Mouse (Mus musculus) adrenal gland, postnatal 4 days (tissue): ENCODE data around the gene Mapk1ip1. TPM values are rescaled to one million over a fixed set of nuclear protein-coding genes. Genes with fewer than 3 reads are reported as not detected.
A peak's percentile ranks its signal among the peaks of the same experiment; 100 is the strongest.

Experiments
- DNase-seq, 2 experiments: peaks; one replicate each; pipeline ENCODE4 v3.0.0; 2021 to 2022; ENCODE audit warnings: low spot score in 2 of 2, mixed read lengths in 2 of 2
- long read RNA-seq, 2 experiments: library from polyadenylated mRNA; stranded (forward); transcript quantifications; one replicate each; pipeline ENCODE4 v2.0.0; 2021
- total RNA-seq, 2 experiments: library from RNA; stranded (reverse); gene quantifications; 2 replicates each; pipeline ENCODE4 v1.2.3; 2021

Gene Mapk1ip1
- 10 to 100 TPM; 25.7 to 26.2 TPM for total RNA-seq
- long read RNA-seq, experiment 1, transcript Mapk1ip1-201 (2 exons, 1,502 nt): major isoform, 12 of 19 reads
- long read RNA-seq, experiment 1, partial matches to known transcripts: 0 of 19 reads
- long read RNA-seq, experiment 1, other reads (novel, unspliced or antisense): 6 of 19 reads
- long read RNA-seq, experiment 2, transcript Mapk1ip1-201 (2 exons, 1,502 nt): major isoform, 18 of 24 reads
- long read RNA-seq, experiment 2, partial matches to known transcripts: 0 of 24 reads
- long read RNA-seq, experiment 2, other reads (novel, unspliced or antisense): 6 of 24 reads

DNA sequence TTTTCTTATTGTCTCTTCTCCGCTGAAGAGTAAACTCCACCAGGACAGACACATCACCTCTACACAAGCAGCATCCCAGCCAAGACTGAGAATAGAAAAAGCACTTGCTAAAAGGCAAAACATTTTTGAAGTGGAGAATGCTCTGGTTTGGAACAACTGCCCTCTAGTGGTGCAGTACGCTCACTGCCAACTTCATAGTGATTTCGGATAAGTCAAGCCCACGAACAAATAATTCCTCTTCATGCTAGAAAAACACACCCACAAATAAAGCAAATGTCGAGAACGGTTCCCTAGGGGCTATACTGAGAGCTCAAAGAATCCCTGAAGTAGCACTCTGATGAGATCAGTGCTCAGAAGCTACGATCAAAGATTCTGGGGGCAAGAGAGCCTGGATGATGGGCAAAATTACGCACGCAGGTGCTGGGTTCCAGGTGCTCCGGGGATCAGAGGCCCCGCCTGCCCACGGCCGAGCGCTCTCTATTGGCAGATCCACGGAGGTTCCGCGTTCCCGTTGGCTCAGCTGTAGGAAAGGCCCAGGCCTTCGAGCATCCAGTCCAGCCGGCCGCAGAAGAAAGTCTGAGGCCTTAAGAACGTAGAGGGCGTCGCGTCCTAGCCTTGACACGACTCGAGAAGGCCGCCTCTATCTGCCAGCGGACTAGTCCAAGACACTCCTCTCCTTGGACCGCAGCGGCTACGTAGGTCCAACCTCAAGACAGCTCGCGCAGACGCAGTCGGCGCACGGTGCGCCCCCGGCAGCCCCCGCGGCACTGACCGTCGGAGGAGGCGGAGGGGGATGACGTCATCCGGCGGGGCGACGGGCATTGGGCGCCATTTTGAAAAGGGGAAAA lies at the start of gene Mapk1ip1, which contains the start of gene Ppp2r2d:
Gene Mapk1ip1 (minus strand): TSS at position 730 of the 848 bp plus-strand sequence.
Gene Ppp2r2d (plus strand): TSS at position 536 of the 848 bp plus-strand sequence.
- DNase-seq: peak; percentile 90 to 94

DNA sequence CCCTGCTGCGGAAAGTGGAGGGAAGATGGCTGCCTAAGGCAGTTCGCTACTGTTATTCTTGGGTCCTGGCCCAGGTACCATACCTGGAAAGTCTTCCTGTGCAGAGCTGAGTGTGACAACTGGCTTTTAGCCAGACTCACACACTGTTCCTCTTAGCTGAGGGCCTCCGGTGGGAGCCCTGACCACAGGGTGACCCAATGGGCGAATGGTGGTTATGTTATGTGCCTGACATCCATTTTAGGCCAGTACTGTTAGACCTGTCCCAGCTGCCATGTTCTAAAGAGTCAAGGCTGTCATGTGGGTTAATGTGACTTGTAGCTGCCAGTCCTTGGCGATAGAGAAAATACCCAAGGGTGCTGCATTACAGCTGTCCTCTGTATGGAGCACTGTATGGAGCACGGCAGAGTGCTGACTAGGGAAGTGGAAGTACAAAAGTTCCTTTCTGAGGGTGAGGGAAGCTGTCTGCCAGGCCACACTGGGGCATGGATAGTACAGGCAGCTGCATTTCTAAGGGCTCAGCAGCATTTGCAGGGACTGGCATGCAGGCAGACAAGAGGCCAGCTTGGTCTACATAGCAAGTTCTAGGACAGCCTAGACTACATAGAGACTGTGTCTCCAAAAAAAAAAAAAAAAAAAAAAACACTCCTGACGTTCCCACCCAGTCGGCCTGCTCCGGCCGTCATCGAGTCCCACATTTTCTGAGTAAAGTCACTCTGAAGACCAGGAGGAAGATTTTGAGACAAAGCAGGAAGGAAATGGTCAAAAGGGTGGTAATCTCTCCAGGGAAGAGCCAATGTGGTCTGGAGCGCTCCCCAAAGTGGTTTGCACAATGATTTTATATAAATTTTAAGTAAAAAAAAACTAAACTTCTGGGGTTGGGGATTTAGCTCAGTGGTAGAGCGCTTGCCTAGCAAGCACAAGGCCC lies 39.6 kb upstream of the Mapk1ip1 start:
- DNase-seq: no peak

DNA sequence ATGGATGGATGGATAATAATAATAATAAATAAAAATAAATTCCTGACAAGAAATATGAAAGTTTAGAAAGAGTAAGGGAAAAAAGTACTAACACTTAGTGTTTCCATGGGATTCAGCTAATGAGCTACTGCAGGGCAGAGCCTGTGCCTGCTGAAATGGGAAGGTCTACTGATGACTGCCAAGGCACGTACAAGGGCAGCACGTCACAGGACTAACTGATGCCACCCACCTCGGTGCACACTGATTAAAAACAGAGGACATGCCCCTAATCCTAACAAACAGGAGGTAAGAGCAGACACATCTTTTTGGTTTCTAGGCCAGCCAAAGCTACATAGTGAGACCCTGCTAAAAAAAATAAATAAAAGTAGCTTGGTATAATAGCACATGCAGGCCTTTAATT lies 37.7 kb upstream of the Mapk1ip1 start:
- DNase-seq: no peak

DNA sequence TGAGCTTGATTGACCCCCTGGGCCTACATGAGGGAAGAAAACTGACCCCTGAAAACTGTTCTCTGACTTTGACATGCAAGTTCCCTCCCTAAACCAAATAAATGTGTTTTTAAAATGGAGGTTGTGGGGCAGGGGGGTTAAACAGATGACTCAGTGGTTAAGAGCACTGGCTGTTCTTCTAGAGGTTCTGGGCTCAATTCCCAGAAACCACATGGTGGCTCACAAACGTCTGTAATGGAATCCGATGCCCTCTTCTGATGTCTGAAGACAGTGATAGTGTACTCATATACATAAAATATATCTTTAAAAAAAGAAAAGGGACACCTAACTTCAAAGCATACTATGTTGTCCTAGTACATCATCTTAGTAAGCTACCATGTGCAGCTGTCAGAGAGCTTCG lies 29.0 kb upstream of the Mapk1ip1 start:
- DNase-seq: no peak

DNA sequence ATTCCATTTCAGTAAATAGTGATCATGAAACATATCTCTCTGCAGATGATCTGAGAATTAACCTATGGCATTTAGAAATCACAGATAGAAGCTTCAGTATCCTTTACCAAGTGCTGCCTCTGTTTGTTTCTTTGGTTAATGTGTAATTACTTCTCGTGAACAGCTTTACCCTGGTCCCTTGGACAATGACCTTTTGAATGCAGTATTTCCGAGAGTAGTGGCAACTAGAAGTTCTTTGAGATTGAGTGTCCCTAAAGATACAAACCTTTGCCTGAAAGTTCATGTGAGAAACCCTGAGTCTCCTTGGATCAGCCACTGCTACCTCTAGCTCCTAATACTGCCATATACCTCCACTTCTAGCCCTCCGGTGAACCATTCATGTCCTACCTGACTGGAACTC lies 26.9 kb upstream of the Mapk1ip1 start:
- no peak for DNase-seq

DNA sequence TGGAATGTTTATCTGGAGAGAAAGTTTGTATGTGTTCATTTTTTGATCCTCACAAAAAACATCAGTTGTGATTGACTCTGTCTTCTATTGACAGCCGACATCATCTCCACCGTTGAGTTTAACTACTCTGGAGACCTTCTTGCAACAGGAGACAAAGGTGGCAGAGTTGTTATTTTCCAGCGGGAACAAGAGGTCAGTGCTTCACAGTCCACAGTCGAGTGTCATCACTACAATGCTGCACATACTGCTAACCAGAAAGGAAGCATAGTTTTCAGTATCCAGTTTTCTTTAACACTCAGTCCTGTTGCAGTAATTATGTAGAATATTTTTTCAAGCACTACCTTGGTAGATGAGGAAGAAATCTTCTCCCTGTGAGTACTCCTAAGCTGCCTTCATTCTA lies 22.2 kb upstream of the Mapk1ip1 start:
- DNase-seq: no peak

DNA sequence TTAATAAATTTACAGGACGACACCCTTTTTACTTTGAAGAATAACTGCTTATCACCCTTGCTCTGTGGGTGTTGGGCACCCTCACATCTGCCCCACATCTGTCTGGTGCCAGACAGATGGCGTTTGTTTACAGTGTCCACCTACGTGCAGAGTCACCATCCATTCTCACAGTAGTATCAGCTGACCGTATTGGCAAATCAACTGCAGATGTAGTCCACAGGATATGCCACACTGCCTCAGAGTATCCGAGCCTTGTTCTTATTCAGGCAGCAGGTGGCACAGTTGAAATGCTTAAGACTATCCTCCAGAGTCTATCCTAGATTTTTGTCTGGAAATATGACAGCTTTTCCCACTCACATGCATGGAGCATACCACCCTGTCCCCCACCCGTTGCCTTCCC lies 21.2 kb upstream of the Mapk1ip1 start:
- DNase-seq: no peak

DNA sequence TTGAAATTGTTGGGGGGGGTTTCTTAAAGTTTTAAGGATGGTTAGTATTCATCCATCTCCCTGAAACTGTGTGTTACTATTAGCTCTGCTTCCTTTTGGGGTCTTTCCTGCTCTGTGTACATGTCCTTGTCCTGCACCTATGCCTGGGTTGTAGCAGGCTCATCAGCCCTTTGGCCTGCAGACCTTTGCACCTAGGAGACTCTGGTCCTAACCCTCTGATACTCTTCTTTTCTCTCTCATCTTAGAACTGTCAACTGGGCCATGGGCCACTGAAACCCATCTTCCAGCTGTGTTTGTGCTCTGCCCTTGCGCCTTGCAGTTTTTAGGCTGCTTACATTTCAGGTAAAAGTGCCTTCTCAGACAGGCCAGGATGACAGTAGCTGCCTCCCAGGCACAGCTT lies 18.7 kb upstream of the Mapk1ip1 start:
- no peak for DNase-seq

DNA sequence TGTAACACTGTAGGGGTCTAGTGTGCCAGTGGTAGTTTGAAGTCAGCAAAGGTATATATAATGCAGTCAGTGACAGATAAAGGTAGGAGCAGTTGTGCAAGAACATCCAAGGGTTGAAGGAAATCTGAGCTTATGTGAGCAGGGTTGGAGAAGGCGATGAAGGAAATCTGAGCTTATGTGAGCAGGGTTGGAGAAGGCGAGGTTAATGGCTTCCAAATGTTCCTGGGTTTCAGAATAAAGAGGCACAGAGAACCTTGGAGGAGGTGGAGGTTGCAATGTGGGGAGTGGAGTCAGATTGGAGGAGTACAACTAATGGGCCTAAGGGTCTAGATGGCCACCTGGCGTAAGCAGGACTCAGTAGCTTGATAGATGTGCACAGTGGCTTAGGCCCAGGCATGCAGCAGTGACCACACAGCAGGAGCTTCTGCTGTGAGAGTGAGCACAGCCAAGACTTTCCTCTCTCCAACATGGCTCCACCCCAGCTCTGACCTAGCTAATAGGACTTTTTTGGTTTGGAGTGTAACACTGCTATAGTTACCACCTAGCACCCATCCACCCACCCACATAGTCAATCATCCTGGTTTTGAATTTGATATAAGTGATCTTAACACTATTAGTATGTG lies 18.0 kb upstream of the Mapk1ip1 start:
- DNase-seq: no peak

DNA sequence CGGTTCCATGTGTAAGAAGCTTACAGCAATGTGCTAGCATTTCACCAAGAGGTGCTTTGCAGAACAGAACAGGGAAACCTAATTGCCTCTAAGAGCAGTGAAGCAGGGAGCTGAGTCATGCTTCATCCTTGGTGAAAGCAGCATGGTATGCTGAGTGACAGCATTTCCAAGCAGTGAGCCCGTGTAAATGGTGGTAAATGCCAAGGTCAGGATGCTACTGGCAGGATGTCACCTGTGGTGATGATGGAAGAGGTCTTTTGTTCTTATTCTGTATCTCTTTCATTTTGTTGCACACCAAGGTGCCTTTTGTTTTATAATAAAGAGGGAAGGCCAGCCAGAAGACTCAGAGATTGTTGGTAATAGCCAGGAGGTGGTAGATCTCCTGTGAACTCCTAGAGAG lies 10.6 kb upstream of the Mapk1ip1 start:
- no peak for DNase-seq

DNA sequence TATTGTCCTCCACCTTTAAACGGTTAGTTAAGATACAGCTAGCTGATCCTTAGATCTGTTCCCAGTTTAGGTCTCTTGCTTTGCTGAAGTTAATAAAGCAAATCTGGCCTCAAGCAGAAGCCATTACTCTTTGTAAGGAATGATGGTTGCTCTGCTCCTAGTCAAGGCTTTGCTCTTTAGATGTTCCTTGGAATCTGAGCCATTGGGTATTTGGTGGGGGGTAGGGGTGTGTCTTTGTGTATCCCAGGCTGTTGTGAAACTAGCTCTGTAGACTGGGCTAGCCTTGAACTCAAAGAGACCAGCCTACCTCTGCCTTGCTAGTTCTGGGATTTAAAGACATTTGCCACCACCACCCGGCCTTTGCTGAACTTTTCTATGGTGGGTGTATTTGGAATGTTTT lies 8.1 kb upstream of the Mapk1ip1 start:
- no peak for DNase-seq

DNA sequence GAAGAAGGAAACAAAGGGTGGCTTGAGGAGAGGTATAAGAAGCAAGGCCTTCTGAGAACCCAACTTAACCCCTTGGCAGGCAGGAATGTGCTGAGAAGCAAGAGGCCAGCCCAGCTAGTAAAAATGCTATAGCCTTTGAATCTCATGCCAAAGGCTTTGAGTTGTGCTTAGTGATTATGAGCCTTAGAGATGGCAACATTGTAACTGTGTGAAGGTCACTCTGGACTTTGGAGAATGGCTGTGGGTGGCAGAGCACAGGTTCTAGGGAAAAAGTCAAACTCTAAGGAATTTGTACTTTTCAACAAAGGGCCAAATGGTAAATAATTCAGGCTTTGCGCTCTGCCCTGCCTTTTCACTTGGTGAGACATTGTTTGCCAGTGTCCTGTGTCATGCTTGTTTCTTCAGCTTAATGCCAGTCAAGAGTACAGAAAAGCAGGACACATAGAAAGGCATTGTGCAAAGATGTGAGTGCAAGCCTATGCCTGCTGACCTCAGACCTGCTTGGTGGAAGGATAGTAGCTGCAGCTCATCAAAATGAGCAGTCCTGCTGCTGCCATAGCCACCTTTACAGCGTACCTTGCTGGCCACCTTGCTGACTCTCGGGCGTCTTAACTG lies 7.5 kb upstream of the Mapk1ip1 start:
- no peak for DNase-seq

DNA sequence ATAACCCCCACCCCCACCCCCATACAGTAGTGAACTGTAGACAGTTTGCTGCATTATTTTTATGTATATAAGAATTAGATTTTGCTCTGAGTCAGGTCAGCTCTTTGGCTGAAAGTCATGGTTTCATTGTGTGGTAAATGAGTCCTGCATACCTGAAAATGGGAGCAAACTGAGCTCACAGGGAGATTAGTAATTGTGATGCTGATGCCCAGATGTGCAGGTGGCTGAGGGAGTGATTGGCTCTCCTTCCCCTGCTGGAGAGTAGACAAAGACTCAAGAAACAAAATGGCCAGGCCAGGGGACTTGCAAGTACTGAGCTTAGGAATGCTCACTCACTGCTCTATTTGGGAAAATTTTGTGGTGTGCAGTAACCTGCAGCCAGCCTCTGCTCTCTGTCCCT lies 4.0 kb upstream of the Mapk1ip1 start:
- DNase-seq: no peak

DNA sequence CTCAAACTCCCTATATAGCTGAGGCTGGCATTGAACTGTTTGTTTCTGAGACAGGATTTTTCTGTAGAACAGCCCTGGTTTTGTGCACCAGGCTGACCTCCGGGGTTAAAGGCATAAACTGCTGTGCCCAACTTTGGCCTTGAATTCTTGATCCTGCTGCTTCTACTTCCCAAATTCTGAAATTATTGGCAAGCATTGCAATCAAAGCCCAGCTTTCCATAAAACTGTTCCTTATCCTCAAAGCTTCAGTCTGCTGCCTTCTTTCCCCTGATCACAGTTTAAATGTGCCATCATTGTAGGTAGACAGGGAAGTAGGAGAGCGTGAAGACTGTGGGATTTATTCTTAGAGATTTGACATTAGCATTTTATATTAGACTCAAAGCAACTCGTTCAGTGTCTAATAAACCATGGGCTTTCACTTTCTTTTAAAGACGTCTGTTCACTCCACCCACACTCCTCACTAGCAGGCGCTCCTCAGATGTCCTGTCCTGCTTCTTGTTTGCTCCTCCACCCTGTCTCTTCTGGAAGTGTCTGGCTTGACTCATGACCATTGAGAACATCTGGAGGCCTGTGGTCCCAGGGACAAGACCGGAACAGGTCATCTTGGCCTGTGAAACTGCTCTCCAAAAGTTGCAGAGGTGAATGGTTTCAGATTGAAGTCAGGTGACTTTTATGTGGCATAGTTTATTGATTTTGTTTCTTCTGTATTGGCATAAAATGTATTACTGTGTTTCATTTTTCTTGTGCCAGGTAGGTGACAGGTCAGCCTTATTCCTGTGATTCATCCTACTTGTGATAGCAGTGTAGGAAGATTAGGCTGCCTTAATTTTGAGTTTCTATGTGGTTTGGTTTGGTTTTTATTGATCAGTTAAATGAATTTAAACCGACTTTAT lies 2.2 kb upstream of the Mapk1ip1 start:
- DNase-seq: no peak

DNA sequence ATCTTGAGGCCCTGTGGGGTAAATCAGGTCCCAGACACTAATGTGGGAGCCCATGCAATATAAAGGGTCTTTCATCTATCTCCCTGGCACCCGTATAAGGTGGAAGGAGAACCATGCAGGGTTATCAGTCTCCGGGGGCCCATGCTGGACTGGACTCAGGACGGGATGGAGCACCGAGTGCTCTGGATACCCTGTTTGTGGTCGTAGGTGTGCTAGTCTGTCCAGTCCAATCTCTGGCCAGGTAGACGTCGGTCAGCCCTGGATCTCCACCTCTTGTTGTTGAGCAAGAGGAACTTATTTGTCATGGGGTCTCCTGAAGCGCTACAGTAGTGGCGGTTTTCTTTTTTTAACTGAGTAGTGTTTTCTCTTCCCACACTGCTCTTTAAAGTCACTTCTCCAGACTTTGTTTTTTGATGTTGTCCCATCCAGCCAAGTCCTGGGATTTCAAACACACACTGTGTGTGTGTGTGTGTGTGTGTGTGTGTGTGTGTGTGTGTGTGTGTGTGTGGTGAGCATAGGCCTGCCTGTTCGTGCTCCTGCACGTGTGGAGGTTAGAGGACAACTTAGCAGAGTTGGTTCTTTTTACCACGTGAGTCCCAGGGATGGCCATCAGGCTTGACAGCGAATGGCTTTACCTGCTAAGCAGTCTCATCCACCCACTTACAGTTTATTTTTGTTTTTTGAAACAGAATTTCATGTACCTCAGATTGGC lies 1.4 kb upstream of the Mapk1ip1 start:
- no peak for DNase-seq

DNA sequence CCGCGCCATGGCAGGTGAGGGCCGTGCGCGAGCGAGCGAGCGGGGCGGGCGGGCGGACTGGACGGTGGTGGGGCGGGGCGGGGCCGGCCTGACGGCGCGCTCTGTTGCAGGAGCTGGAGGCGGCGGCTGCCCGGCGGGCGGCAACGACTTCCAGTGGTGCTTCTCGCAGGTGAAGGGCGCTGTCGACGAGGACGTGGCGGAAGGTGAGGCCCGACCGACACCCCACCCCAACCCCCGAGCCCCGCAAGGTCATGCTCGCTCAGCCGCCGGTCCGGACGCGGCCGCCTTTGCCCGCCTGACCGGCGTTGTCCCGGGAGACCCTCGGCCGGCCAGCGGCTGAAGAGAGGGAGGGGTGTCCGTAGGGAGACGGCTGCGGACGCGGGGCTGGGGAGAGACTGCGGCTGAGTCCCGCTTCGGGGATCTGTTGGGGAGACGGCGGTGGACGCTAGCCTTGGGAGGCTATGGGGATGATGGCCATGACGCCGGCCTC lies 474 bp upstream of the Mapk1ip1 start:
- DNase-seq: peak in 1 of 2 experiments; percentile 44

DNA sequence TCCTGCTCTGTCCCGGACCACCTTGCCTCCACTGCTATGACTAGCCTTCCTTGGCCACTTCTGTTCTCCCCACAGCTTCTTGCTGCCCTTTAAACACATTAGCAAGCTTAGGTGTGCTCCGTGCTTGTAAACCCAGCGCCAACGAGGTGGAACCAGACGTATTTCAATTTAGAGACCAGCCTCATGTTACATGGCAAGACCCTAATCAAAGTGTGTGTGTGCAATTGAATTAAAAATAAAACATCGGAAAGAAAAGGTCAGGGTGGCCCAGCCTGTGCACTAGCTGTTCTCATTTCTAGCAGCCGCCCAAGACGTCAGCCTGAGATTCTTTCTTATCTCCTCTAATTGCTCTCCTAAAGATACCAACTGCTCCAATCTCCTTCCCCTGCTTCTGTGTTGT lies 962 bp downstream of the Mapk1ip1 start:
- DNase-seq: no peak

DNA sequence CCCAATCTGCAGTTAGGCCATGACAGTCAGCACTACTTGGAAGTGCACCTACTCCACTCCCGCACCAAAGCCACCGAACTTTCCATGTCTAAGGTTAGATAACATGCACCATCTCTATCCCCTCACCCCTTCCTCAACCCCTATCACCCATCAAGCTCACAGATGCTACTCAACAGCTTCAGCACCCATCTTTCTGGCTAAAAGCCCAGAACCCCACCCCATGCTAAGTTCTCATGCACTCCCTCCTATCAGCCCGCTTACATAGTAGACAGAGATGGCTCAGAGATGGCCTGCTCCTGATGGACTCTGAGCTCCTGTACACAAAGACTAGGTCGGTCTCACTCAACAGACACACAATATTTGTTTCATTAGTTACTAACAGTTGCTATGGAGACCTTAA lies 2.7 kb downstream of the Mapk1ip1 start:
- DNase-seq: no peak
